8 mouse cellular contexts compared by ENCODE assay signal in the genomic region with DNA sequence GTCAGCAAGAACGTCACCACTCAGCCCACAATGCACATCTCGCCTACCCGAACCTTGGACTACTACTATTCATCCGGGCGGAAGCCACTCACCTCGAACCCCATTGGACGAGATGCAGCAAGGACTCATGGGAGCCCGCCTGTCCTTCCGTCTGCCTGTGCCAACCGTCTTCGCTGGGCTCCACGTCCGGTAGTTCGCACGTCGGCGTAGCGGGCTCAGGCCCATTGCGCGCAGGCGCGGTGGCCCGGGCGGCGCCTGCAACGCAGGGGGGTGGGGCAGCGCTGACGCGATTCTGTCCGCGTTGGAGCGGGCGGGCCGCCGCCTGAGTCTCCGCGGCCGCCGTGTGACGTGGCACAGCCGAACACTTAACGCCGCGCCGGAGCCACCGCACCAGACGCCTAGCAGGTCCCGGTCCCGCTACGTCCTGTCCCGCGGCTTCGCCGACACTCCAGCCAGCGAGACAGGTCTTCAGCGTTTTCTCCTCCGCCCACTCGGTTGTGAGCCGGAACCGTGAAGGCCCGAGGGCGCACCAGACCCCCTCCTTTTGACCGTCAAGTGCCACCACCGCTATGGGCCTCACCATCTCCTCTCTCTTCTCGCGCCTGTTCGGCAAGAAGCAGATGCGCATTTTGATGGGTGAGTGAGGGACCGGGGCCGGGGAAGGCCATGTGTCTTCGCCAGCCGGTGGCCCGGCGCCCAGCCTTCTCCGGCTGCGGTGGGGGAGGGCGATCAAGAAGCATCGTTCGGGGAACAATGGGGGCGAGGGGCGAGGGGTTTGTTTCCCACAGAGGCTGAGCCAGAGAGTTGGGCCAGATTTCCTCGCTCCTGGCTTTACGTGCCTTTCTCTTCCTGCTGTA. TPM values are rescaled to one million over a fixed set of nuclear protein-coding genes. Genes with fewer than 3 reads are reported as not detected.
DNase-seq lines count a peak whose midpoint lies in the region; ATAC-seq and TF ChIP-seq lines count a peak whose summit lies in the region.

Gene Arf4, plus strand, starts transcription at position 224 of the 857 bp plus-strand sequence.

- H3K9me3 ChIP-seq in megakaryocyte, embryonic 14.5 days = no peaks in the 10 kb centered on the region

- H3K4me3 ChIP-seq in cortical plate, adult 2 months (ENCODE audit: insufficient read depth, low read length) = peak within 1 kb of the TSS; percentile 85
- peak within 1 kb of the TSS; percentile 93 for H3K4me3 ChIP-seq in megakaryocyte, embryonic 14.5 days (replicated peaks)

- peak; percentile 91 for TF ChIP-seq POLR2A in cortical plate, adult 2 months (IDR thresholded peaks at IDR 0.05; ENCODE audit: extremely low read depth, insufficient read depth, low read length)

- H3K36me3 ChIP-seq in megakaryocyte, embryonic 14.5 days (replicated peaks; ENCODE audit: low read length) = peaks cover 12% of the 10 kb centered on the region

- ATAC-seq in activated CD4-positive, CD25-positive, alpha-beta regulatory T cell, adult 4 months = peak; percentile 88

- H3K27ac ChIP-seq in cortical plate, adult 2 months (ENCODE audit: insufficient read depth, low read length) = peak within 1 kb of the TSS; percentile 67

- peaks cover 4% of the 10 kb centered on the region; the same call in 1 of the 2 replicates for H3K4me1 ChIP-seq in cortical plate, adult 2 months (ENCODE audit: control insufficient read depth, insufficient read depth, low read length)
- H3K4me1 ChIP-seq in megakaryocyte, embryonic 14.5 days = peaks cover 41% of the 10 kb centered on the region

- H3K27me3 ChIP-seq in megakaryocyte, embryonic 14.5 days (replicated peaks) = no peaks in the 10 kb centered on the region

- no peak for TF ChIP-seq CTCF in cortical plate, adult 2 months (IDR thresholded peaks at IDR 0.05; ENCODE audit: extremely low read depth, insufficient read depth, low read length)

- DNase-seq in gastrocnemius, adult 8-10 months (ENCODE audit: low spot score in 2 of 2) = peak; percentile 94 to 97
- DNase-seq in hindlimb bud, embryonic 11.5 days (ENCODE audit: extremely low spot score, low read depth, low spot score) = peak; percentile 83
- DNase-seq in left cerebral cortex, adult 8-10 months (ENCODE audit: low spot score in 2 of 2) = peak; percentile 94 to 99
- DNase-seq in right cerebral cortex, postnatal 10 days (ENCODE audit: low spot score in 2 of 2) = peak; percentile 99
- peak; percentile 94 for DNase-seq in urinary bladder, postnatal 25 days (ENCODE audit: low spot score)

RNA-seq across cellular contexts. Expression of gene Arf4, which starts in this region (rescaled TPM):
- polyA plus RNA-seq in activated CD4-positive, CD25-positive, alpha-beta regulatory T cell, adult 4 months (2017; shearing (Covaris generic)) = 100 to 1,000 TPM; 244 to 255 TPM
- polyA plus RNA-seq in cortical plate, adult 2 months (2012; rRNA removed) = 91.8 and 95.9 TPM in 2 replicates
- 10 to 100 TPM; 21.4 to 35.6 (median 25.4) TPM for total RNA-seq in gastrocnemius, adult 8-10 months (2022)
- total RNA-seq in left cerebral cortex, adult 8-10 months (2022) = 100 to 1,000 TPM; 107 to 114 (median 112) TPM
- polyA plus RNA-seq in megakaryocyte, embryonic 14.5 days (2012; ENCODE audit: insufficient read depth, low replicate concordance) = 135 and 173 TPM in 2 replicates

Comparison
In these comparisons a context has a peak if more than half of its experiments do, and no peak if none do; other contexts are left out.
1. Peak in every context shown above with its lines: DNase-seq, ATAC-seq, H3K4me3 ChIP-seq and H3K27ac ChIP-seq.